Mouse (Mus musculus) kidney, embryonic 14.5 days (tissue): ENCODE results near the gene Bcr. TPM values are rescaled to one million over a fixed set of nuclear protein-coding genes. Genes with fewer than 3 reads are reported as not detected.

Source experiments
- polyA plus RNA-seq: library from polyadenylated mRNA; unstranded; fragments of >200 nt; fragmentation: Nextera tagmentation; extraction: Ambion mirVana; gene quantifications from 2 replicates; pipeline ENCODE4 v1.2.1, GENCODE M21; 2014

The Bcr gene
- polyA plus RNA-seq, 1 experiment from 2014 or later: 10.0 TPM

Other genes starting within 250 kb of the Bcr start
- 5.9 and 6.0 TPM in 2 replicates for gene Gnaz, start 93.4 kb upstream of the Bcr start, polyA plus RNA-seq
- not detected in 2 replicates for gene Rsph14, start 28.0 kb upstream of the Bcr start, polyA plus RNA-seq
- 9.6 and 11.8 TPM in 2 replicates for gene Rab36, start 23.5 kb upstream of the Bcr start, polyA plus RNA-seq
- gene Specc1l, start 151.5 kb downstream of the Bcr start, polyA plus RNA-seq: 17.2 and 27.6 TPM in 2 replicates